Mouse (Mus musculus) embryonic fibroblast, embryonic 13.5 days (primary cell): ENCODE measurements around the gene Edem3.

Experiments used
- CTCF ChIP-seq: IDR thresholded peaks from 2 replicates; pipeline ENCODE4 v1.5.1; 2011; ENCODE audit warnings: mild to moderate bottlenecking, control low read depth, low read length, moderate library complexity, borderline replicate concordance; ENCODE audit not compliant: insufficient read depth
- POLR2A ChIP-seq: IDR thresholded peaks from 2 replicates; pipeline ENCODE4 v1.6.1; 2011; ENCODE audit warnings: low read depth, mild to moderate bottlenecking, control low read depth, low read length, moderate library complexity

GRCm38 (mm10) chr1:151855561-151855960 lies 100.4 kb downstream of the Edem3 start:
- TF ChIP-seq CTCF (no peak), POLR2A (no peak)
